Mouse (Mus musculus) C2C12 (cell line): ENCODE data around the gene Tmsb10. TPM values are rescaled to one million over a fixed set of nuclear protein-coding genes. Genes with fewer than 3 reads are reported as not detected.
A peak's percentile ranks its signal among the peaks of the same experiment; 100 is the strongest.

Source experiments
- H3K27me3 ChIP-seq: one replicate; pipeline ENCODE4 v1.6.1; 2011; ENCODE audit not compliant: control insufficient read depth, insufficient read depth, insufficient read length
- H3K36me3 ChIP-seq: one replicate; pipeline ENCODE4 v1.6.1; 2011; ENCODE audit not compliant: control insufficient read depth, insufficient read depth
- H3K4me3 ChIP-seq: one replicate; pipeline ENCODE4 v1.5.1; 2011; ENCODE audit warnings: mild to moderate bottlenecking, control low read depth; ENCODE audit not compliant: poor library complexity, insufficient read depth, severe bottlenecking
- H3K79me2 ChIP-seq: one replicate; pipeline ENCODE4 v1.6.1; 2011; ENCODE audit not compliant: control insufficient read depth, insufficient read depth
- H3K79me3 ChIP-seq: one replicate; pipeline ENCODE4 v1.6.1; 2011; ENCODE audit warnings: low read depth, control low read depth
- H3ac ChIP-seq: one replicate; pipeline ENCODE3; 2011; ENCODE audit warnings: low read depth; ENCODE audit not compliant: control insufficient read depth, insufficient read length
- CEBPB ChIP-seq: IDR thresholded peaks from one replicate; pipeline ENCODE4 v1.6.1; 2011; ENCODE audit warnings: low read depth, mild to moderate bottlenecking, control low read depth, moderate library complexity
- CTCF ChIP-seq: IDR thresholded peaks from one replicate; pipeline ENCODE4 v1.5.1; 2011; ENCODE audit not compliant: control insufficient read depth, insufficient read depth, insufficient read length
- FOSL1 ChIP-seq: IDR thresholded peaks from one replicate; pipeline ENCODE4 v1.8.0; 2011; ENCODE audit warnings: mild to moderate bottlenecking, low read length; ENCODE audit not compliant: poor library complexity, insufficient read depth, severe bottlenecking
- MAX ChIP-seq: IDR thresholded peaks from one replicate; pipeline ENCODE4 v1.6.1; 2011; ENCODE audit warnings: mild to moderate bottlenecking, control low read depth
- MYOD1 ChIP-seq: IDR thresholded peaks from one replicate; pipeline ENCODE4 v1.6.1; 2011; ENCODE audit warnings: low read depth; ENCODE audit not compliant: control insufficient read depth, insufficient read length
- MYOG ChIP-seq: IDR thresholded peaks from one replicate; pipeline ENCODE4 v1.6.1; 2011; ENCODE audit not compliant: control insufficient read depth, insufficient read length; ENCODE audit errors: extremely low read depth
- USF1 ChIP-seq: IDR thresholded peaks from one replicate; pipeline ENCODE4 v1.6.1; 2011; ENCODE audit warnings: low read depth, mild to moderate bottlenecking, control low read depth, moderate library complexity
- polyA plus RNA-seq: library from polyadenylated mRNA; unstranded; fragments of >200 nt; fragmentation: generic; extraction: Trizol; gene quantifications from one replicate; pipeline ENCODE4 v1.2.1, GENCODE M21; 2012; ENCODE audit warnings: missing spikeins

The Tmsb10 gene
- polyA plus RNA-seq, 1 experiment = 3,526 TPM

- no peaks in the 10 kb centered on the region for H3K79me3 ChIP-seq
- H3K36me3 ChIP-seq = no peaks in the 10 kb centered on the region
- no peaks in the 10 kb centered on the region for H3K79me2 ChIP-seq
- no peak overlapping the region for H3K4me3 ChIP-seq
- no peak overlapping the region for H3ac ChIP-seq
- TF ChIP-seq CEBPB = no peak
- peak; percentile 24 for TF ChIP-seq MAX
- TF ChIP-seq MYOD1 = peak; percentile 58
- peak; percentile 99 for TF ChIP-seq FOSL1
- H3K27me3 ChIP-seq = no peaks in the 10 kb centered on the region
These were observed 31.6 kb downstream of the Tmsb10 start for GRCm38 (mm10) chr6:72926755-72927482.

- TF ChIP-seq CTCF (no peak), MAX (no peak), CEBPB (no peak), MYOG (no peak), MYOD1 (no peak), USF1 (no peak), FOSL1 (no peak)
- Histone ChIP-seq H3K27me3 (no peaks in the 10 kb centered on the region), H3K36me3 (no peaks in the 10 kb centered on the region), H3K79me3 (no peaks in the 10 kb centered on the region), H3ac (no peak overlapping the region), H3K4me3 (no peak overlapping the region), H3K79me2 (no peaks in the 10 kb centered on the region)
These were observed 32.5 kb downstream of the Tmsb10 start for GRCm38 (mm10) chr6:72926031-72926430.

GRCm38 (mm10) chr6:72923381-72923780 is 35.2 kb downstream of the Tmsb10 start:
- Histone ChIP-seq H3K27me3 (no peaks in the 10 kb centered on the region), H3K79me2 (no peaks in the 10 kb centered on the region), H3ac (no peak overlapping the region), H3K4me3 (no peak overlapping the region), H3K79me3 (no peaks in the 10 kb centered on the region), H3K36me3 (no peaks in the 10 kb centered on the region)
- TF ChIP-seq USF1 = no peak
- no peak for TF ChIP-seq MYOG
- TF ChIP-seq FOSL1 = no peak
- TF ChIP-seq MAX = no peak
- no peak for TF ChIP-seq MYOD1
- no peak for TF ChIP-seq CTCF
- TF ChIP-seq CEBPB = no peak

GRCm38 (mm10) chr6:72921081-72921480 is 37.5 kb downstream of the Tmsb10 start:
- H3K79me3 ChIP-seq = no peaks in the 10 kb centered on the region
- no peaks in the 10 kb centered on the region for H3K27me3 ChIP-seq
- no peak overlapping the region for H3K4me3 ChIP-seq
- no peak overlapping the region for H3ac ChIP-seq
- no peaks in the 10 kb centered on the region for H3K36me3 ChIP-seq
- no peak for TF ChIP-seq USF1
- no peak for TF ChIP-seq CTCF
- no peak for TF ChIP-seq CEBPB
- H3K79me2 ChIP-seq = no peaks in the 10 kb centered on the region

- no peak overlapping the region for H3ac ChIP-seq
- H3K4me3 ChIP-seq = no peak overlapping the region
- H3K79me3 ChIP-seq = no peaks in the 10 kb centered on the region
- no peaks in the 10 kb centered on the region for H3K79me2 ChIP-seq
- no peaks in the 10 kb centered on the region for H3K27me3 ChIP-seq
- TF ChIP-seq CTCF = no peak
- H3K36me3 ChIP-seq = no peaks in the 10 kb centered on the region
These were observed 40.0 kb downstream of the Tmsb10 start for GRCm38 (mm10) chr6:72918510-72919033.

GRCm38 (mm10) chr6:72916330-72916729 is 42.2 kb downstream of the Tmsb10 start:
- H3K79me3 ChIP-seq = no peaks in the 10 kb centered on the region
- H3ac ChIP-seq = no peak overlapping the region
- no peak overlapping the region for H3K4me3 ChIP-seq
- no peaks in the 10 kb centered on the region for H3K27me3 ChIP-seq
- no peak for TF ChIP-seq USF1
- no peak for TF ChIP-seq MYOG
- no peak for TF ChIP-seq FOSL1
- TF ChIP-seq MYOD1 = no peak
- TF ChIP-seq MAX = no peak
- TF ChIP-seq CEBPB = no peak
- TF ChIP-seq CTCF = no peak
- H3K79me2 ChIP-seq = no peaks in the 10 kb centered on the region
- no peaks in the 10 kb centered on the region for H3K36me3 ChIP-seq
